Mouse (Mus musculus) G1E-ER4 (cell line): ENCODE measurements around the gene Sstr5. TPM values are rescaled to one million over a fixed set of nuclear protein-coding genes. Genes with fewer than 3 reads are reported as not detected.

Source experiments
- GATA1 ChIP-seq: IDR thresholded peaks from one replicate; pipeline ENCODE4 v1.8.0; 2012; ENCODE audit warnings: low read length, inconsistent platforms
- polyA plus RNA-seq: library from polyadenylated mRNA; stranded (reverse); fragments of >175 nt; gene quantifications from 2 replicates; pipeline ENCODE4 v1.2.3, GENCODE M21; 2012

Sstr5 gene
- polyA plus RNA-seq, 1 experiment, result not detected

DNA sequence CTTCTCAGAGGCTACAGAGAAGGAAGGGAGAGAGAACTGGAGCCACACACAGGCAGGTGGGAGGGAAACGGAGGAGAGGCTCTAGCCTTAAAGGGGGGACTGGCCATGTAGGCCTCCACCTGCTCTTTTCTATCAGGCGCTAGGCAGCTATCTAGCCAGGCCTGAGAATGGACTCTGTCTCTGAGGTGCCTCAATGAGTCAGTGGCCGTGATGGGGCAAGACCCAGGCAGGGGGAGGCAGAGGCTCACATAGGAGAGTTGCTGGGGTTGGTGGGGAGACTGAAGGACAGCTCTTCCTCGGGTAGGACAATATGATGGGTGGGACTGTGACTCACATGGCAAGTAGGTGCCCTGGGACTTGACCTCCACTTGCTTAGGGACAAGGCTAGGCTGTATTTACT, 46.8 kb downstream of the Sstr5 start:
- TF ChIP-seq GATA1, result no peak

DNA sequence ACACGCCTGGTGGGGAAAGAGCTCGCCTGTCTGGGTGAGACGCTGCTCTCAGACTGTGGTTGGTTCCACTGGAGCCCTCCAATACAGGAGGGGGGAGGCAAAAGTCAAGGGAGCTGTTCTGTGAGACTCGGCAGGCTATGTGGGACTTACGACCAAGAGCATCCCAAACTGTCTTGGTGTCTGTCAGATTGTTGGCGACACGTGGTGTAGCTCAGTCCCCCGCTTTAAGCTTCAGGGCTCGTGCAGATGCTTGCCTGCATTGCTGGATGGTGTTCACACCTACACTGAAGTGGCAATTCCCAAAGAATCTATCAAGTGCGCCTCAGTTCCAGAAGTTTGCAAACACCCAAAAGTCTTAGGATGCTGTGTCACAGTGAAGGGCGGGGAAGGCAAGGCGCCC, 49.2 kb downstream of the Sstr5 start:
- no peak for TF ChIP-seq GATA1

DNA sequence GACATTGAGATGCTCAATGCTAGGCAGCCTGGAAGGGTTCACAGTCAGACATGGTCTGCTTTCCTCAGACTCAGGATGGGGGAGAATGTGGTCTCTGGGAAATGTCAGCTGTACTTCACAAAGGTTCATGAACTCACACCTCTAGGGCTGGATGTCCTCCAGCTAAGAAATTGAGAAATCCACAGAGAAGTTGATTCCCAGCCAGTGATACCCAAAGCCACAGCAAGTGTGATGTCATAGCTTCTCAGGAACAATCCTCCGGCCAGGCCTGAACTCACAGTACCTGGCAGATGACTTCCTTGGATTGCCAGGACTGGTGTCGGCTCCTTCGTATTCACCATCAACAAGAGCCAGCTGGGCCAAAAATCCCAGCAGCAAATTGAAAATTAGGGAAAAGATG, 51.2 kb downstream of the Sstr5 start:
- TF ChIP-seq GATA1, result no peak

GRCm38 (mm10) chr17:25445074-25445473, 52.0 kb downstream of the Sstr5 start:
- no peak for TF ChIP-seq GATA1

DNA sequence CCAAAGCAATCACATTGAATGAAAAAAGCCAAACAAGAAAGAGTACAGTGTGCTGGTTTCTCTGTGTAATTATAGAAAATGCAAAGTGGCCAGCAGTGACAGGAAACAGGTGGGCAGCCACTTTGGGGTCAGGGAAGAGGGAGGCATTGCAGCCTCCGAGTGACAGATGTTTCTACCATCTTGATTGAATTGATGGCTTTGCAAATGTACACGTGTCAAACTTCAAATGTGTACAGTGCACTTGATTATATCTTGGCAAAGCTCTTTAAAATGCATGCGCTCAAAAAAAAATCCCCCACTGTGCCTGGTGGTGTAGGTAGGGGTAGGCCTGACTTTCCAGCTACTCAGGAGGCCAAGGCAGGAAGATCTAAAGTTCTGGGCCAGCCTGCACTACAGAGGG, 54.2 kb downstream of the Sstr5 start:
- TF ChIP-seq GATA1, result no peak

GRCm38 (mm10) chr17:25441417-25441816, 55.7 kb downstream of the Sstr5 start:
- no peak for TF ChIP-seq GATA1

Other genes starting within 250 kb of the Sstr5 start
- gene Baiap3, start 240.9 kb downstream of the Sstr5 start, polyA plus RNA-seq, result 0.09 TPM in 1 of 2 replicates, not detected in the other
- 421 and 607 TPM in 2 replicates for gene Ube2i, start 222.7 kb downstream of the Sstr5 start, polyA plus RNA-seq
- gene Prss34, start 198.9 kb downstream of the Sstr5 start, polyA plus RNA-seq, result not detected in 2 replicates
- gene Prss28, start 188.6 kb downstream of the Sstr5 start, polyA plus RNA-seq, result not detected in 2 replicates
- gene Prss29, start 178.6 kb downstream of the Sstr5 start, polyA plus RNA-seq, result not detected in 2 replicates
- gene Tpsab1, start 151.7 kb downstream of the Sstr5 start, polyA plus RNA-seq, result not detected in 2 replicates
- not detected in 2 replicates for gene Tpsb2, start 131.0 kb downstream of the Sstr5 start, polyA plus RNA-seq
- gene Tpsg1, start 128.0 kb downstream of the Sstr5 start, polyA plus RNA-seq, result not detected in 2 replicates
- not detected in 2 replicates for gene Cacna1h, start 63.5 kb downstream of the Sstr5 start, polyA plus RNA-seq
- not detected in 2 replicates for gene Tekt4, start 42.7 kb downstream of the Sstr5 start, polyA plus RNA-seq
- not detected in 2 replicates for gene Sox8, start 73.4 kb upstream of the Sstr5 start, polyA plus RNA-seq
- 16.3 and 16.6 TPM in 2 replicates for gene Lmf1, start 81.8 kb upstream of the Sstr5 start, polyA plus RNA-seq
- not detected in 2 replicates for gene Gng13, start 219.9 kb upstream of the Sstr5 start, polyA plus RNA-seq
- 75.4 and 82.7 TPM in 2 replicates for gene Chtf18, start 230.1 kb upstream of the Sstr5 start, polyA plus RNA-seq
- gene Rpusd1, start 230.4 kb upstream of the Sstr5 start, polyA plus RNA-seq, result 41.1 and 46.1 TPM in 2 replicates
- not detected in 2 replicates for gene Mslnl, start 238.8 kb upstream of the Sstr5 start, polyA plus RNA-seq